Mouse (Mus musculus) layer of hippocampus, postnatal 36 days (tissue): ENCODE results near the gene Olfr1424. TPM values are rescaled to one million over a fixed set of nuclear protein-coding genes. Genes with fewer than 3 reads are reported as not detected.
"Not testable (repeated sequence)": the region's sequence is repeated elsewhere in the genome, so short reads cannot be mapped to it uniquely, and the experiment has no call there.

Experiments
- DNase-seq, 2 experiments: peaks; one replicate each; pipeline ENCODE4 v3.0.0; 2022
- total RNA-seq, 2 experiments: library from RNA; stranded (reverse); gene quantifications; 2 replicates each; pipeline ENCODE4 v1.2.3; 2021

The Olfr1424 gene
- not detected for total RNA-seq

GRCm38 (mm10) chr19:12062582-12062981 is at the start of gene Olfr1424:
Gene Olfr1424, minus strand, starts transcription at chr19:12062682.
- not testable (repeated sequence) for DNase-seq

GRCm38 (mm10) chr19:12104541-12104940 is 42.1 kb upstream of the Olfr1424 start:
- no peak for DNase-seq

GRCm38 (mm10) chr19:12103234-12103633 is 40.8 kb upstream of the Olfr1424 start, which contains the start of gene Olfr1427:
Gene Olfr1427, minus strand, starts transcription at chr19:12103334.
- no peak for DNase-seq

GRCm38 (mm10) chr19:12091913-12092312 is 29.4 kb upstream of the Olfr1424 start, which contains the start of gene Olfr1426:
Gene Olfr1426, minus strand, starts transcription at chr19:12092013.
- no peak for DNase-seq

DNA sequence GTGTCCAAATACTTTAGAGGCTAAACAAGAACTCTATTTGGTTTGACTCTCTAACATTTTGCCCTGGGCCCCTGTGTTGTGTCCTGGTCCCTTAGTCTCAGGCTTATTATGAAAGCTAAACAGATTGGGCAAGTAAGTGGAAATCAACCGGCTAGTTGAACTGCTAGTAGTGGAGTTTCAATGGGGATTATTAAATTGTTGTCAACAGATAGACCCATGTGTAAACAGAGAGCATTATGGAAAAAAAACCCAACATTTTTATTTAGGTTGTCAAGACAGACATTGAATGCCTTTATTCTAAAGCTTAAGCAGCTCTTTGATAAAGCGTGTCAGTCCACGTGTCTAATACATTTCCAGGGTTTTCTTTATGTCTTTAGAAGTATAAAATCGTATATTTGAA is 15.1 kb upstream of the Olfr1424 start, which contains the start of gene Olfr1425:
TSS of gene Olfr1425 (minus strand) at position 101 of the 400 bp plus-strand sequence.
- not testable (repeated sequence) for DNase-seq

DNA sequence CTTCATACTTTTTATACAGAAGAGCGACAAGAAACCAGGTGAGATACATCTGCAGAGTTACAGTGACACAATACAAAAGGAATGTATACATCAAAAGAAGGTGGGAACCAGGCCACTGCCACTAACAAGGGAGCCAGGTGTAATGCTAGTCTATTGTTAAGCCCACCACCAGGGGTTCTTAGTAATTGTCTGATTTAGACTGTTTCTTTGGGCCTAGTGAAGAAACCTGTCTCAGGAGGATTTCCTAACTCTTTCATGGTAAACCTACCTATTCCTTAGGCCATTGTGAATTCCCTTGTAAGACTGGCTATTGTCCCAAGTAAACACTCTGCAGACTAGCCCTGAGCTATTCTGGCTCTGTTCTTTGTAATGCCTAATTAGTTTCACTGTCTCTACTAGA is 7.1 kb upstream of the Olfr1424 start:
- DNase-seq = not testable (repeated sequence)

DNA sequence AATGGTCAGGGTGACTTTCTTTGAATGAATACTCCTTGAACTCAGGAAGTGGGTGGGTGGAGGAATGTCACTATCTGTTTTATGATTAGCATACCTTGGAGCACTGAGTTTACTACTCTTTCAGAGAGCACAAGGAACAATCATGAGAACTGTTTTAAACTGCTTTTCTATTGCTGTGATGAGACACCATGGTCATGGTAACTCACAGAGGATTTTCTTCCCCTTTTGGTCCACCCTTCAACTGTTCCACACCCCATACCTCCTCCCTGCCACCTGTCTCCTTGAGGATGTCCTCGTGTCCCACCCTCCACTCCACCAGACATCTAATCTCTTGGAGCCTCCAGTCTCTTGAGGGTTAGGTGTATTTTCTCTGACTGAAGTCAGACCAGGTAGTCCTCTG is 5.3 kb upstream of the Olfr1424 start:
- DNase-seq = not testable (repeated sequence)

DNA sequence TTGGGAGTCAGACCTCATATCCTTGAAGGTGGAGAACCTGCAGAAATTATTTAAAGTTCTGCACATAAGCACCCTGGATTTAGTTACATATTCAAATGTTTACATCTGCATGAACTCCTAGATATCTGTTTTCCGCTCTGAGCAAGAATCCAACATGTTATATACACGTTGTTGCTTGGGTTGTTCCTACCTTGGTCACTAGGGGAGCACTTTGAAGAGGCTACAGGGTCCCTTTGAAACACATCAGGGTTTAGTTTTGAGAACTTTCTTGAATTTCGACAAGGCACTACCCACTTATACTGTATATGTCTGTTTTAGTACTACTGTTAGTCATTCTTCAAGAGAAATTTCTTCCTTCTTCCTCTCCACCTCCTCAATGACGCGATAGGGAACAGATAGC is 19.3 kb downstream of the Olfr1424 start:
- DNase-seq = no peak

DNA sequence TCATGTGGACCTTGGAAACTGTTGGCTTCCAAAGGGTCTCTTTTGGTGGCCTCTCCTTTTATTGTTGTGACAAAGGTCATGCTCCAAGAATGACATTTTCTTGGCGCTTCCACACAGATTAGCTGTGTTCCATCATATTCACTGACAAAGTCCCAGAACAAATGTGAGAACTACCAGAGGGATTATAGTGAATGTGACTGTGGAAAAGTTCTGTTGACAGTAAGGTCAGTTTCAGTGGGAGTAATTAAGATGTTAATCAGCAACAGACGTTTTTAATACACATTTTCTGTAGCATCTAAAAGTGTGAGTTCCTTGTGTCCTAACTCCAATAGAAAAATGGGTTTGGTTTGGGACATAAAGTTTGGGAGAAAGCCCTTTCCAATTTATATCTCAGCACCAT is 21.3 kb downstream of the Olfr1424 start, which contains the start of gene Olfr1423:
TSS of gene Olfr1423 (minus strand) at position 101 of the 400 bp plus-strand sequence.
- no peak for DNase-seq

GRCm38 (mm10) chr19:12037727-12038126 is 24.8 kb downstream of the Olfr1424 start:
- no peak for DNase-seq

- no peak for DNase-seq
Observed at GRCm38 (mm10) chr19:12026606-12027005, 35.9 kb downstream of the Olfr1424 start.

- no peak for DNase-seq
Observed at GRCm38 (mm10) chr19:12025333-12025732, 37.1 kb downstream of the Olfr1424 start.

DNA sequence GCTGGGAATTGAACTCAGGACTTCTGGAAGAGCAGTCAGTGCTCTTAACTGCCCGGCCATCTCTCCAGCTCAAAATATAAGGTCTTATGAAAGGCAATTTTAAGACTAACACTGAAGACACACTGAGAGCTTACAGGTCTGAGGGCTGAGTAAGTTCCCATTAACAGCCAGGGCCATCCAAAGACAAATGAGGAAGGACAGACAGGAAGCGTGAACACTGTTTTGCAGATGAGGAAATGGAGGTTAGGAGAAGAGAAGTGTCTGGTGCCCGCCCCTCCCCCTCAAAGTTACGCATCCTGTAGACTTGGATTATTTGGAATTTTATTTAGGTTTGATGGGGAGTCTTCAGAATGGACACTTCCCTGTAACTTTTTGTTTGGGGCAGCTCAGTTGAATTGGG is 38.3 kb downstream of the Olfr1424 start:
- no peak for DNase-seq

DNA sequence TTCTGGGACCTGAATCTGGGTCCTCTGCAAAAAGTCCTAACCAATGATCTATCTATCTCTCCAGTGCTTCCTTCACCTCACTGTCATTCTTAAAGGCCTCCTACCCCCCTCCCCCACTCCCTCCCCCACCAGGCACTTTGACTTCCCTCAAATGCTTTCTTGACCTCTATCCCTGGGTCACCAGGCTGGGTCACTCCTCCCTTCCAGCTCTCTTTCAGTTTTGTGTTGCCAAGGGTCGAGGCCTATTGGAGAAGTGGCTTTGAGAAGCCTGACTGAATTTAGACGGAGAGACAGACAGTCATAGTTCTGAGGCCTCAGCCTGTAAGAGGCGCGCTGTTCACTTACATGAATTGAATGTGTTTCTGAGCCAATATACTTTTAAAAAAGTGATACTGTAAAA is 46.3 kb downstream of the Olfr1424 start:
- no peak for DNase-seq

GRCm38 (mm10) chr19:12015708-12016107 is 46.8 kb downstream of the Olfr1424 start:
- no peak for DNase-seq

DNA sequence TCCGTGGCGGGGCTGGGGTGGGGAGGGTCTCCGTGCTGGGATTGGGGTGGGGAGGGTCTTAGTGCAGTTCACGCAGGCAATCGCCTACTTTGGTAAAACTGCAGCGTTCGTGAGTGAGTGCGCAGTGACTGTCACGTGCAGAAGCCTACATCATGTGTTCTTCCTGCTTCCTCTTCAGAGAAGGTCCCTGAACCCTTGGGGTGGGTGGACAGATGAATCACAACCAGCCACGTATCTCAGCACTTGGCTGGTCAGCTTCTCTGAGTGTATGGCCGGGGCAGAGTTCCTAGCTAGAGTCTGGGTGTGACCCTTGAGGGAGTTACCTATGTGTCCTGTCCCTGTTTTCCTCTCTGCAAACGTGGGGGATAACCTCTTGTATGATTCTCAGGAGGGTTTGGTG is 49.3 kb downstream of the Olfr1424 start:
- DNase-seq = no peak

- no peak for DNase-seq
Observed at GRCm38 (mm10) chr19:12012615-12013014, 49.9 kb downstream of the Olfr1424 start.

- DNase-seq = peak; percentile 83 to 85
Observed at GRCm38 (mm10) chr19:12011560-12012556, 50.6 kb downstream of the Olfr1424 start.

DNA sequence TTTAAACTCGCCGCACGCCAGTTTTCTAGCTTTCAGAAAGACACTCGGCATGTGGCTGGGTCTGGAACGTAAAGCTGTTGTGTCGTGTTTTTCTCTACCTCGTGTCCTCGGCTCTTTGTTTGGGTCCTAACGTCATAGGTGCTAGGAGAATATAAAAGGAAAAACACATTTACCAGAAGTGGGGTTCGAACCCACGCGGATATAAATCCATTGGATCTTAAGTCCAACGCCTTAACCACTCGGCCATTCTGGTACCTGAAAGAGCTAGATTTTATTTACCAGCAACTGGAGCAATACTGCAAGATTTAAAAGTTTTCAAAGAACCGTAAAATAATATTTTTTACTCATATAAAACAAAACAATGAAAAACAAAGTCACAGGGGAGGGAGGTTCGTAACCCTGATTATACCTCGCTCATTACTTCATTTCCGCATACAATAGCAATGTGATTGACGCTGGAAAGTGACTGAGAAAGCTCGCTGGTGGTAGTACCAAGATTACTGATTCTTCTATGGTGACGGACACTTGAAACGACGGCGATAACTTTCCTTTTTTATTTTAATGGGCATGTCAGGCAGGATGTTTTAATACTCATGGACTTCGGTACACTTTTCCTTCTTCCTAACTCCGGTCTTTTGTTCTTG is 51.4 kb downstream of the Olfr1424 start:
- DNase-seq = peak; percentile 64 to 76

GRCm38 (mm10) chr19:12010281-12010771 is 52.2 kb downstream of the Olfr1424 start:
- DNase-seq = peak in 1 of 2 experiments; percentile 46

DNA sequence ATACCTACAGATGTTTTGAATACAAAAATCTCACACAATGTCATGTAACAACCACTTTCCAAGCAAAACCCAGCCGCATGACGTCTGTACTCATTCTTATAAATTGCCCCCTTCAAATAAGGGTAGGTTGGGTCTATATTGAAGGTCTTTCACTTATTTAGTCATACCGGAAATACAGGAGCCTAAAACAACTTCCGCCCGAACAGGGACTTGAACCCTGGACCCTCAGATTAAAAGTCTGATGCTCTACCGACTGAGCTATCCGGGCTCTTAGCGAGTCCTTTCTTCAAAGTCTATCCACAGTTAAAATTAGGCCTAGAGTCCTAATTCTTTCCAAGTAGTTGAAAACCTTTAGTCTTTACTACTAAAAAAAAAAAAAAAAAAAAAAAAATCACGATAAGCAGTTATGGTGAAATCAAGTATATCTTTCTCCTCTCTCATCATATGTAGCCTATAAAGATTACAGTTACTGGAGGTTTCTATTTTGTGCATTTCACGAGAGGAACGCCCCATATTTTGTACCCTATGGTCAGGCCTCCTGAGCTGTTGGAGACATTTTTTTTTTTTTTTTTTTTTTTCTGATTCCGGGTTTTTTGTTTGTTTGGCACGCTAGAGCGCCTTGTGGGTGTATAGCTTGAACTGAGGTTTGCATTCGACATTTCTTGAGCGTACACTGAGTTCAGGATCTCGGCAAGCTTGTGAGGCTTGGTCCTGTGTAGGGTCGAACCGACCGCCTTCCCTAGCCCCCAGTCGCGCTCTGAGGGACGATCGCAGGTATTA is 52.8 kb downstream of the Olfr1424 start:
- peak; percentile 64 to 81 for DNase-seq
